24 mouse cellular contexts compared by ENCODE assay signal in the genomic region with DNA sequence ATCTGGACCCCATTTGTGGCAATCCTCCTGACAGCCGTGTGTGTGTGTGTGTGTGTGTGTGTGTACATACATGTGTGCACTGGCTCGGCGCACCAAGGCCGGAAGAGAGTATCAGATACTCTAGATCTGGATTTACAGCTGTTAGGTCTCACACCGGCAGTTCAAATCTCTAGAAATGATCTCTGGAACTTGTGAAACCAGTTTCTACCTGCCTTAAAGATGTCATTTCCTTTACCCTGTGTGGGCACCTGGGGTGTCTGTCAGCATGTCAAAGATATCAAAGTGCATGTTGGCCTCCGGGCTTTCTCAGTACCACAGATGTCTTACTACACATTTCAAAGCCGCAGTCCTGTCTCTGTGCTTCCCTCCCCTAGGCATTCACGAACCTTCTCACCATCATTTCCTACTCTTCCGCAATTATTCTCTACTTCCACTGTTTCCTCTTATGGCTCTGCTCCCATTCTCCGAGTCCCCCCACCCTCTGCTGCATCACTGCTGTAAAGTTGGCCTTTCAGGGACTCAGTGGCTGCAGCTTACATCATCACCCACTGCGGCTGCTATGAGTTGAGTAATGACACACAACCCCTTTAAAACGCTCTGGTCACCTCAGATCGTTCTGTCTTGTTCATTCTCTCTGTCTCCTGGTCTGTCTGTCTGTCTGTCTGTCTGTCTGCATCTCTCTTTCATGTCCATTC. TPM values are rescaled to one million over a fixed set of nuclear protein-coding genes. Genes with fewer than 3 reads are reported as not detected.
DNase-seq lines count a peak whose midpoint lies in the region; ATAC-seq and TF ChIP-seq lines count a peak whose summit lies in the region.
"Had no signal": no experiment of that assay in that cellular context is flagged by ENCODE, and none has a peak within 500 bp of the region (broad histone marks: within the 10 kb centered on the region; RNA-seq: fewer than 3 reads in every experiment).

No protein-coding gene starts in this region.

- H3K9ac ChIP-seq in heart, postnatal 0 days (replicated peaks; ENCODE audit: low read depth, low read length) = no peak overlapping the region
- H3K9ac ChIP-seq: embryonic facial prominence, embryonic 15.5 days; forebrain, postnatal 0 days; heart, embryonic 12.5 days; liver, embryonic 12.5 days had no signal

- H3K27me3 ChIP-seq in heart, postnatal 0 days (ENCODE audit: control insufficient read depth, insufficient read depth, low read length) = no peaks in the 10 kb centered on the region
- H3K27me3 ChIP-seq in heart, embryonic 10.5 days (ENCODE audit: insufficient read depth, poor library complexity, severe bottlenecking) = no peaks in the 10 kb centered on the region
- H3K27me3 ChIP-seq: embryonic facial prominence, embryonic 15.5 days; heart, embryonic 12.5 days; liver, embryonic 12.5 days had no signal

- peak overlapping the region; percentile 32; the same call in 1 of the 2 replicates for H3K27ac ChIP-seq in heart, postnatal 0 days (ENCODE audit: low read depth)
- H3K27ac ChIP-seq in heart, embryonic 10.5 days = no peak overlapping the region
- no peak overlapping the region for H3K27ac ChIP-seq in gastrocnemius, adult 2 months
- H3K27ac ChIP-seq: embryonic facial prominence, embryonic 15.5 days; forebrain, embryonic 10.5 days; layer of hippocampus, adult 2 months; liver, embryonic 12.5 days had no signal

- H3K4me2 ChIP-seq in heart, postnatal 0 days (ENCODE audit: low read depth, low read length) = no peak overlapping the region
- H3K4me2 ChIP-seq: embryonic facial prominence, embryonic 15.5 days; heart, embryonic 12.5 days; liver, embryonic 12.5 days had no signal

- no peaks in the 10 kb centered on the region for H3K9me3 ChIP-seq in heart, postnatal 0 days (replicated peaks; ENCODE audit: control insufficient read depth, low read length)
- H3K9me3 ChIP-seq in heart, embryonic 10.5 days = no peaks in the 10 kb centered on the region
- H3K9me3 ChIP-seq: embryonic facial prominence, embryonic 15.5 days; heart, embryonic 12.5 days; liver, embryonic 12.5 days had no signal

- TF ChIP-seq EP300 in heart, postnatal 0 days (IDR thresholded peaks at IDR 0.05; ENCODE audit: low read depth) = no peak

- 72% methylated on average over 13 of the region's 13 CpGs for whole genome bisulfite sequencing in heart, postnatal 0 days
- 80% methylated on average over 13 of the region's 13 CpGs for WGBS in heart, embryonic 10.5 days

- intact Hi-C loops in gastrocnemius, adult 2 months (cut with DNase I) = no loop called here

- no peak overlapping the region for H3K4me3 ChIP-seq in heart, postnatal 0 days (ENCODE audit: low read depth, low read length)
- H3K4me3 ChIP-seq in heart, embryonic 10.5 days = no peak overlapping the region
- H3K4me3 ChIP-seq in gastrocnemius, adult 2 months = no peak overlapping the region
- H3K4me3 ChIP-seq: embryonic facial prominence, embryonic 15.5 days; forebrain, embryonic 10.5 days; heart, embryonic 12.5 days; layer of hippocampus, adult 2 months; liver, embryonic 12.5 days had no signal

- DNase-seq in heart, postnatal 0 days (ENCODE audit: low spot score) = no peak
- DNase-seq in heart, embryonic 10.5 days (ENCODE audit: low spot score) = no peak
- DNase-seq in thymus, postnatal 25 days = peak; percentile 73
- no peak for DNase-seq in adrenal gland, postnatal 14 days
- DNase-seq in gastrocnemius, adult 2 months = no peak
- no peak for DNase-seq in kidney, postnatal 14 days
- DNase-seq: adrenal gland, adult 8-10 months; cerebellum, adult 9-10 months; forebrain, postnatal 0 days; heart, postnatal 4 days; left cerebral cortex, postnatal 4 days; lung, adult 2 months had no signal

- no peak for ATAC-seq in heart, postnatal 0 days (ENCODE audit: insufficient read depth, low read depth)
- ATAC-seq in granulocyte monocyte progenitor cell, adult 5-6 weeks (replicated peaks; ENCODE audit: poor library complexity, severe bottlenecking) = peak; percentile 87
- ATAC-seq in megakaryocyte progenitor cell, adult 5-6 weeks (replicated peaks; ENCODE audit: poor library complexity) = peak; percentile 93
- ATAC-seq: forebrain, postnatal 0 days; liver, embryonic 12.5 days; midbrain, embryonic 16.5 days had no signal

- peaks cover 4% of the 10 kb centered on the region for H3K4me1 ChIP-seq in heart, postnatal 0 days (ENCODE audit: control insufficient read depth, insufficient read depth)
- H3K4me1 ChIP-seq in heart, embryonic 10.5 days = peaks cover 13% of the 10 kb centered on the region; the same call in 1 of the 2 replicates
- H3K4me1 ChIP-seq: embryonic facial prominence, embryonic 15.5 days had no signal

- TF ChIP-seq CTCF in heart, postnatal 0 days (IDR thresholded peaks at IDR 0.05; ENCODE audit: low read depth) = no peak
- TF ChIP-seq CTCF in gastrocnemius, adult 2 months (IDR thresholded peaks at IDR 0.05) = no peak

- H3K36me3 ChIP-seq in heart, postnatal 0 days (replicated peaks; ENCODE audit: control insufficient read depth, insufficient read depth, low read length) = no peaks in the 10 kb centered on the region
- H3K36me3 ChIP-seq in heart, embryonic 10.5 days = no peaks in the 10 kb centered on the region
- H3K36me3 ChIP-seq: embryonic facial prominence, embryonic 15.5 days; forebrain, embryonic 10.5 days; heart, embryonic 12.5 days; liver, embryonic 12.5 days had no signal

RNA-seq across cellular contexts. Expression of a gene that starts 4.6 kb away (rescaled TPM):
- total RNA-seq in heart, postnatal 0 days (2014; rRNA removed; ENCODE audit: low replicate concordance) = 3.9 and 12.4 TPM in 2 replicates
- 3.6 and 4.1 TPM in 2 replicates for polyA plus RNA-seq in heart, postnatal 0 days (2015; fragmentation: Nextera tagmentation; extraction: Ambion mirVana)
- 1.3 and 2.1 TPM in 2 replicates for polyA plus RNA-seq in heart, embryonic 10.5 days (2016; fragmentation: Nextera tagmentation; extraction: Ambion mirVana)
- total RNA-seq in granulocyte monocyte progenitor cell, adult 5-6 weeks (2014; fragmentation: Nextera tagmentation) = 3.4 TPM in 1 of 2 replicates, not detected in the other
- not detected in 2 replicates for total RNA-seq in granulocyte monocyte progenitor cell, adult 5-6 weeks (2017)
- total RNA-seq in megakaryocyte progenitor cell, adult 5-6 weeks (2015) = not detected in 2 replicates
- total RNA-seq in megakaryocyte progenitor cell, adult 5-6 weeks (2017) = not detected in 2 replicates
- 0.41 and 0.75 TPM in 2 replicates for total RNA-seq in adrenal gland, postnatal 14 days (2021)
- not detected for total RNA-seq in gastrocnemius, adult 2 months (2021)
- total RNA-seq: adrenal gland, adult 8-10 months; forebrain, postnatal 0 days; gastrocnemius, adult 18-20 months; layer of hippocampus, adult 2 months; left cerebral cortex, adult 18-20 months; left cerebral cortex, postnatal 4 days had no signal
- polyA plus RNA-seq: forebrain, embryonic 10.5 days; forebrain, postnatal 0 days; midbrain, embryonic 16.5 days had no signal

RNA-seq across cellular contexts. Expression of a gene that starts 19.2 kb away (rescaled TPM):
- total RNA-seq in heart, postnatal 0 days (2014; rRNA removed; ENCODE audit: low replicate concordance) = not detected in 2 replicates
- polyA plus RNA-seq in heart, postnatal 0 days (2015; fragmentation: Nextera tagmentation; extraction: Ambion mirVana) = not detected in 2 replicates
- polyA plus RNA-seq in heart, embryonic 10.5 days (2016; fragmentation: Nextera tagmentation; extraction: Ambion mirVana) = not detected in 2 replicates
- not detected in 2 replicates for total RNA-seq in granulocyte monocyte progenitor cell, adult 5-6 weeks (2014; fragmentation: Nextera tagmentation)
- total RNA-seq in granulocyte monocyte progenitor cell, adult 5-6 weeks (2017) = not detected in 2 replicates
- not detected in 2 replicates for total RNA-seq in megakaryocyte progenitor cell, adult 5-6 weeks (2015)
- total RNA-seq in megakaryocyte progenitor cell, adult 5-6 weeks (2017) = not detected in 2 replicates
- total RNA-seq in adrenal gland, postnatal 14 days (2021) = not detected in 2 replicates
- not detected for total RNA-seq in gastrocnemius, adult 2 months (2021)
- total RNA-seq: adrenal gland, adult 8-10 months; forebrain, postnatal 0 days; gastrocnemius, adult 18-20 months; heart, postnatal 4 days; layer of hippocampus, adult 2 months; left cerebral cortex, adult 18-20 months; left cerebral cortex, postnatal 4 days; neutrophil, adult 5-6 weeks had no signal
- polyA plus RNA-seq: embryonic facial prominence, embryonic 15.5 days; forebrain, embryonic 10.5 days; forebrain, postnatal 0 days; heart, embryonic 12.5 days; kidney, embryonic 16.5 days; liver, embryonic 12.5 days; midbrain, embryonic 16.5 days had no signal

RNA-seq across cellular contexts. Expression of a gene that starts 25.0 kb away (rescaled TPM):
- total RNA-seq in heart, postnatal 0 days (2014; rRNA removed; ENCODE audit: low replicate concordance) = 25.8 and 26.1 TPM in 2 replicates
- 11.3 and 11.6 TPM in 2 replicates for polyA plus RNA-seq in heart, postnatal 0 days (2015; fragmentation: Nextera tagmentation; extraction: Ambion mirVana)
- 12.9 and 15.0 TPM in 2 replicates for polyA plus RNA-seq in heart, embryonic 10.5 days (2016; fragmentation: Nextera tagmentation; extraction: Ambion mirVana)
- total RNA-seq in granulocyte monocyte progenitor cell, adult 5-6 weeks (2014; fragmentation: Nextera tagmentation) = 10.7 and 32.3 TPM in 2 replicates
- 10.9 and 11.3 TPM in 2 replicates for total RNA-seq in granulocyte monocyte progenitor cell, adult 5-6 weeks (2017)
- 10.2 and 13.0 TPM in 2 replicates for total RNA-seq in megakaryocyte progenitor cell, adult 5-6 weeks (2015)
- 7.5 and 9.7 TPM in 2 replicates for total RNA-seq in megakaryocyte progenitor cell, adult 5-6 weeks (2017)
- total RNA-seq in adrenal gland, postnatal 14 days (2021) = 31.0 and 34.1 TPM in 2 replicates
- 1 to 10 TPM; 5.9 to 6.3 TPM for total RNA-seq in gastrocnemius, adult 2 months (2021)

RNA-seq across cellular contexts. Expression of a gene that starts 45.3 kb away (rescaled TPM):
- not detected in 2 replicates for total RNA-seq in heart, postnatal 0 days (2014; rRNA removed; ENCODE audit: low replicate concordance)
- not detected in 2 replicates for polyA plus RNA-seq in heart, postnatal 0 days (2015; fragmentation: Nextera tagmentation; extraction: Ambion mirVana)
- 0.05 TPM in 1 of 2 replicates, not detected in the other for polyA plus RNA-seq in heart, embryonic 10.5 days (2016; fragmentation: Nextera tagmentation; extraction: Ambion mirVana)
- not detected in 2 replicates for total RNA-seq in granulocyte monocyte progenitor cell, adult 5-6 weeks (2014; fragmentation: Nextera tagmentation)
- not detected in 2 replicates for total RNA-seq in granulocyte monocyte progenitor cell, adult 5-6 weeks (2017)
- total RNA-seq in megakaryocyte progenitor cell, adult 5-6 weeks (2015) = not detected in 2 replicates
- total RNA-seq in megakaryocyte progenitor cell, adult 5-6 weeks (2017) = not detected in 2 replicates
- not detected in 2 replicates for total RNA-seq in adrenal gland, postnatal 14 days (2021)
- not detected for total RNA-seq in gastrocnemius, adult 2 months (2021)
- total RNA-seq: adrenal gland, adult 8-10 months; forebrain, postnatal 0 days; gastrocnemius, adult 18-20 months; heart, postnatal 4 days; layer of hippocampus, adult 2 months; left cerebral cortex, adult 18-20 months; left cerebral cortex, postnatal 4 days; neutrophil, adult 5-6 weeks had no signal
- polyA plus RNA-seq: embryonic facial prominence, embryonic 15.5 days; forebrain, embryonic 10.5 days; forebrain, postnatal 0 days; heart, embryonic 12.5 days; kidney, embryonic 16.5 days; liver, embryonic 12.5 days; lung, adult 2 months; midbrain, embryonic 16.5 days had no signal

RNA-seq across cellular contexts. Expression of a gene that starts 58.2 kb away (rescaled TPM):
- total RNA-seq in heart, postnatal 0 days (2014; rRNA removed; ENCODE audit: low replicate concordance) = not detected in 2 replicates
- polyA plus RNA-seq in heart, postnatal 0 days (2015; fragmentation: Nextera tagmentation; extraction: Ambion mirVana) = not detected in 2 replicates
- not detected in 2 replicates for polyA plus RNA-seq in heart, embryonic 10.5 days (2016; fragmentation: Nextera tagmentation; extraction: Ambion mirVana)
- not detected in 2 replicates for total RNA-seq in granulocyte monocyte progenitor cell, adult 5-6 weeks (2014; fragmentation: Nextera tagmentation)
- not detected in 2 replicates for total RNA-seq in granulocyte monocyte progenitor cell, adult 5-6 weeks (2017)
- total RNA-seq in megakaryocyte progenitor cell, adult 5-6 weeks (2015) = not detected in 2 replicates
- total RNA-seq in megakaryocyte progenitor cell, adult 5-6 weeks (2017) = 0.03 TPM in 1 of 2 replicates, not detected in the other
- total RNA-seq in adrenal gland, postnatal 14 days (2021) = not detected in 2 replicates
- total RNA-seq in gastrocnemius, adult 2 months (2021) = not detected
- total RNA-seq: adrenal gland, adult 8-10 months; forebrain, postnatal 0 days; gastrocnemius, adult 18-20 months; heart, postnatal 4 days; layer of hippocampus, adult 2 months; left cerebral cortex, adult 18-20 months; left cerebral cortex, postnatal 4 days had no signal
- polyA plus RNA-seq: forebrain, embryonic 10.5 days; forebrain, postnatal 0 days; heart, embryonic 12.5 days; kidney, embryonic 16.5 days; liver, embryonic 12.5 days; midbrain, embryonic 16.5 days had no signal
